Mouse (Mus musculus) mesoderm, embryonic 11.5 days (tissue): ENCODE measurements around the gene Hspa4l.
"Not testable (repeated sequence)": the region's sequence is repeated elsewhere in the genome, so short reads cannot be mapped to it uniquely, and the experiment has no call there.

Experiments used
- DNase-seq: peaks from one replicate; pipeline ENCODE4 v3.0.0-alpha.2; 2012; ENCODE audit warnings: low read depth, low spot score

Hspa4l gene

DNA sequence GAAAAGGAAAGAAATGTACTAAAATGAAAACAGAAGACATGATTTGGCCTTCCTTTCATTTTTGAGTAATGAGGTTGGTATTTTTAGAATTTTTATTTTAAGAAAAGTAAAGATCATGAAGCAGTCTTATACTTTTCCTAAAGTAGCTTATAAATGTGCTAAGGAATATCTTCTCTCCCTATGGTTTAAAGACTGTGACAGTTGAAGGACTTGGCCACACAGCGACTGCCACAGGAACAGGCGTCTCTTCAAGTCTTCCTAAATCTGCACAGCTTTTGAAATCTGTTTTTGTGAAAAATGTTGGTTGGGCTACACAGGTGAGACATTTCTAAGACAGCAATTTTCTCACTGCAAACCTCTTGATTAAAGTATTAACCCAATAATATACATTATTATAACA is 69.0 kb downstream of the Hspa4l start:
- DNase-seq, result no peak

GRCm38 (mm10) chr3:40845521-40845920 is 101.2 kb downstream of the Hspa4l start:
- DNase-seq, result not testable (repeated sequence)
